Mouse (Mus musculus) forebrain, postnatal 0 days (tissue): ENCODE results near the gene Stard5. TPM values are rescaled to one million over a fixed set of nuclear protein-coding genes. Genes with fewer than 3 reads are reported as not detected.

Experiments
- ATAC-seq: fragments of 200-750 bp; cut with Nextera tagmentation; 2 replicates; pipeline ENCODE4 v1.8.0; 2017; ENCODE audit warnings: mild to moderate bottlenecking, moderate library complexity
- DNase-seq: peaks from one replicate; pipeline ENCODE4 v3.0.0-alpha.2; 2015
- H3K27ac ChIP-seq: fragments of 300-500 bp; sonication (generic); 2 replicates; pipeline ENCODE4 v1.5.1; 2014; ENCODE audit warnings: low read depth, mild to moderate bottlenecking, antibody characterized with exemption, low read length, moderate library complexity, mixed read lengths
- H3K27me3 ChIP-seq: fragments of 300-500 bp; sonication (generic); 2 replicates; pipeline ENCODE4 v1.6.1; 2014; ENCODE audit warnings: mild to moderate bottlenecking, low read length, mixed read lengths; ENCODE audit not compliant: insufficient read depth
- H3K36me3 ChIP-seq: fragments of 300-500 bp; sonication (generic); 2 replicates; pipeline ENCODE4 v1.6.1; 2014; ENCODE audit warnings: mild to moderate bottlenecking, moderate library complexity; ENCODE audit not compliant: insufficient read depth
- H3K4me1 ChIP-seq: fragments of 300-500 bp; sonication (generic); 2 replicates; pipeline ENCODE4 v1.6.1; 2014; ENCODE audit warnings: antibody characterized with exemption; ENCODE audit not compliant: insufficient read depth
- H3K4me2 ChIP-seq: fragments of 300-500 bp; sonication (generic); 2 replicates; pipeline ENCODE4 v1.6.1; 2014; ENCODE audit warnings: low read depth, mild to moderate bottlenecking, moderate library complexity
- H3K4me3 ChIP-seq: fragments of 300-500 bp; sonication (generic); 2 replicates; pipeline ENCODE4 v1.5.1; 2014; ENCODE audit warnings: low read depth, low read length, mixed read lengths
- H3K9ac ChIP-seq: fragments of 300-500 bp; sonication (generic); 2 replicates; pipeline ENCODE4 v1.6.1; 2014; ENCODE audit warnings: mild to moderate bottlenecking
- H3K9me3 ChIP-seq: fragments of 300-500 bp; sonication (generic); 2 replicates; pipeline ENCODE4 v1.6.1; 2016; ENCODE audit warnings: low read length
- CTCF ChIP-seq: sonication (generic); IDR thresholded peaks from 2 replicates; pipeline ENCODE4 v1.5.1; 2016; ENCODE audit warnings: antibody characterized with exemption, control low read depth, low read depth
- WGBS: fragments of 180-500 bp; shearing (Covaris S2); extraction: QIAGEN DNeasy Blood & Tissue Kit; methylation state at CpG from one replicate; pipeline ENCODE4 v1.1.7; 2014; 5-methylcytosine and 5-hydroxymethylcytosine counted together
- polyA plus RNA-seq: library from polyadenylated mRNA; unstranded; fragments of >200 nt; fragmentation: Nextera tagmentation; extraction: Ambion mirVana; gene quantifications from 2 replicates; pipeline ENCODE4 v1.2.1, GENCODE M21; 2015
- total RNA-seq: library from RNA; depleted of rRNA; stranded (reverse); fragments of >200 nt; gene quantifications from 2 replicates; pipeline ENCODE4 v1.2.3, GENCODE M21; 2014; rRNA removed

Stard5 gene
- total and polyA plus RNA-seq, 2 experiments from 2014 or later = 5.5 to 9.6 TPM

DNA sequence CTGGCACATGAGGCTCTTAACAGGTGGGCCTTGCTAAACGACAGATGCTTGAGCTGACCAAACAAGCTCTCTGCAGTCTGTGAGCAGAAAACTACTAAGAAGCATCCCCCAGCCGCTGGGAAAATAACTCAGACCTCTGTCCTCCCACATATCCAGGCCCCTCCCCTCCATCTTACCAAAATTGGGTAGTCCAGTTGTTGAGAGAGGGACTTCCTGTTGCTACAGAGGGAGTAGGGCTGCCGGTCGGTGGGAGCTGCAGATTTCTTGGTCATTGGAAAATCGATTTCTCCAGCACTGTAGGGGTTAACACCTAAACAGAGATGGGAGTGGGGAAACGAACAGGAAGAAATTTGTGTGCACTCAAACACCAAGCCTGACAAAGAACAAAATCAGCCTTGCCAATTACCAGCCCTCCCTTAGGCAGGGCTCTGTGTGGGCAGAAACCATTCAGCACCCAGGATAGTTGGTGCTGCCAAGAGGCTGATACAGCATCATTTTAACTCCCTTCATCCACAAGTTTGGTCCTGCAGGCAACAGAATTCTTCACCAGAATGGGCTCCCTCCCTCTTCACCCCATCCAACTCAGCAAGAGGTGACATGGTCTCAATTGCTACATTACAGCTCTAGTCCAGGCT is 51.0 kb downstream of the Stard5 start:
- ATAC-seq (no peak), DNase-seq (no peak)
- Histone ChIP-seq H3K4me2 (no peak overlapping the region), H3K27me3 (no peaks in the 10 kb centered on the region), H3K36me3 (no peaks in the 10 kb centered on the region), H3K9ac (no peak overlapping the region), H3K4me3 (no peak overlapping the region), H3K4me1 (no peaks in the 10 kb centered on the region), H3K27ac (no peak overlapping the region), H3K9me3 (no peaks in the 10 kb centered on the region)
- WGBS = 50% methylated on average over 6 of the region's 6 CpGs
- TF ChIP-seq CTCF = no peak

GRCm38 (mm10) chr7:83695449-83696212 is 63.9 kb downstream of the Stard5 start:
- Histone ChIP-seq H3K36me3 (no peaks in the 10 kb centered on the region), H3K4me1 (no peaks in the 10 kb centered on the region), H3K9ac (no peak overlapping the region), H3K4me2 (no peak overlapping the region), H3K27ac (no peak overlapping the region), H3K27me3 (no peaks in the 10 kb centered on the region), H3K9me3 (no peaks in the 10 kb centered on the region), H3K4me3 (no peak overlapping the region)
- WGBS = 31% methylated on average over 6 of the region's 6 CpGs
- ATAC-seq (no peak; the same call in 1 of the 2 replicates), DNase-seq (peak; percentile 63)
- peak; percentile 77 for TF ChIP-seq CTCF

GRCm38 (mm10) chr7:83699066-83699745 is 67.4 kb downstream of the Stard5 start:
- 86% methylated on average over 6 of the region's 6 CpGs for WGBS
- no peak overlapping the region for H3K27ac ChIP-seq
- ATAC-seq (no peak), DNase-seq (no peak)
- H3K4me1 ChIP-seq = no peaks in the 10 kb centered on the region
- TF ChIP-seq CTCF = no peak
- no peak overlapping the region for H3K4me3 ChIP-seq
- no peaks in the 10 kb centered on the region for H3K9me3 ChIP-seq
- no peaks in the 10 kb centered on the region for H3K27me3 ChIP-seq
- no peak overlapping the region for H3K4me2 ChIP-seq
- no peak overlapping the region for H3K9ac ChIP-seq
- no peaks in the 10 kb centered on the region for H3K36me3 ChIP-seq

Other genes starting within 250 kb of the Stard5 start
- gene Tmc3, start 47.0 kb upstream of the Stard5 start, total RNA-seq = 0.24 and 0.46 TPM in 2 replicates
- gene Tmc3, start 47.0 kb upstream of the Stard5 start, polyA plus RNA-seq = 0.08 TPM in 1 of 2 replicates, not detected in the other
- gene Il16, start 113.8 kb downstream of the Stard5 start, total RNA-seq = 2.8 and 3.1 TPM in 2 replicates
- 1.2 TPM in 2 replicates for gene Il16, start 113.8 kb downstream of the Stard5 start, polyA plus RNA-seq
- 2.3 and 2.7 TPM in 2 replicates for gene Cfap161, start 162.9 kb downstream of the Stard5 start, total RNA-seq
- 2.9 and 3.9 TPM in 2 replicates for gene Cfap161, start 162.9 kb downstream of the Stard5 start, polyA plus RNA-seq